Mouse (Mus musculus) hindbrain, embryonic 13.5 days (tissue): ENCODE results near the gene Fam49a. TPM values are rescaled to one million over a fixed set of nuclear protein-coding genes. Genes with fewer than 3 reads are reported as not detected.

Source experiments
- ATAC-seq: fragments of 200-750 bp; cut with Nextera tagmentation; 2 replicates; pipeline ENCODE4 v1.8.0; 2017; ENCODE audit warnings: moderate TSS enrichment; ENCODE audit not compliant: low FRiP score
- H3K27ac ChIP-seq: fragments of 300-500 bp; sonication (generic); 2 replicates; pipeline ENCODE4 v1.5.1; 2015; ENCODE audit warnings: inconsistent platforms, mild to moderate bottlenecking, moderate library complexity
- H3K27me3 ChIP-seq: fragments of 300-500 bp; sonication (generic); 2 replicates; pipeline ENCODE4 v1.6.1; 2015; ENCODE audit warnings: mild to moderate bottlenecking, inconsistent platforms
- H3K36me3 ChIP-seq: fragments of 300-500 bp; sonication (generic); 2 replicates; pipeline ENCODE4 v1.6.1; 2015; ENCODE audit warnings: mild to moderate bottlenecking, inconsistent platforms
- H3K4me1 ChIP-seq: fragments of 300-500 bp; sonication (generic); replicated peaks from 2 replicates; pipeline ENCODE4 v1.6.1; 2015; ENCODE audit warnings: inconsistent platforms
- H3K4me2 ChIP-seq: fragments of 300-500 bp; sonication (generic); 2 replicates; pipeline ENCODE4 v1.6.1; 2015; ENCODE audit warnings: inconsistent platforms, mild to moderate bottlenecking, moderate library complexity
- H3K4me3 ChIP-seq: fragments of 300-500 bp; sonication (generic); 2 replicates; pipeline ENCODE4 v1.5.1; 2015; ENCODE audit warnings: mild to moderate bottlenecking, inconsistent platforms
- H3K9ac ChIP-seq: fragments of 300-500 bp; sonication (generic); 2 replicates; pipeline ENCODE4 v1.6.1; 2015; ENCODE audit warnings: mild to moderate bottlenecking, inconsistent platforms
- H3K9me3 ChIP-seq: fragments of 300-500 bp; sonication (generic); 2 replicates; pipeline ENCODE4 v1.6.1; 2016; ENCODE audit warnings: inconsistent platforms
- WGBS: fragments of 180-500 bp; shearing (Covaris S2); methylation state at CpG from one replicate; pipeline ENCODE4 v1.1.7; 2015; 5-methylcytosine and 5-hydroxymethylcytosine counted together
- polyA plus RNA-seq: library from polyadenylated mRNA; unstranded; fragments of >200 nt; fragmentation: Nextera tagmentation; extraction: Ambion mirVana; gene quantifications from 2 replicates; pipeline ENCODE4 v1.2.1, GENCODE M21; 2015

Fam49a gene
- polyA plus RNA-seq, 1 experiment from 2014 or later = 30.9 TPM

DNA sequence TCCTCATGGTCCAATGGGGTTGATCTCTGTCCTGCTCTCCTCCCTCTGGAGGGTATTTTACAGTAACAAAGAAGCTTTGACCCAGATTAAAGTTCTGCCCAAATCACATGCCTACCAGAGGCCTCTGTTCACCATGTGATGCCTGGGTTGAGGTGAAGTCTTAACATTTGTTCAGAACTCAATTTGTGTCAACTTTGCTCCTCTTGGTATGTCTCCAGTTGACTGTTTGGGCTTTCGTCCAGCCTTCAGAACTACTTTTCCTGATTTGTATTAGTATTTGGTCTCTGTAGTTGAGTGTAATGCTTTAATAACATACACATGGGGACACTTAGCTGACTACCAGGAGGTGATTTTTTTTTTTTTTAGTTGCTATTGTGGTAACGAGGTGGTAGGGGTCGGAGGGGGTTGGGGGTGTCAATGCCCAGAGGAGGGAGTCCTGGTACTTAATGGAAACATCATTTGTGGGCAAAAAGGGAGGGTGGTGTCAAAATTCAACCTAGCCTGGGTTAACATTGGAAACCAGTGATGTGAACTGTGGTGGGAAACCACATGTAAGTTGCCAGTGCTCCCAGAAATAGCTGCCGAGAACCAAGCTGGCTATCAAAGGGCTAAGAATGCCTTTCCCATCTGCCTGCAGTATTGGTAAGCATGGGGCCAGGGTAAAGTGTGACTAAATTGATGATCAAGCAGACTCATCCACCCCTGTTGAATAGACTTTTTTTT, 16.0 kb downstream of the Fam49a start:
- no peaks in the 10 kb centered on the region for H3K36me3 ChIP-seq
- no peak for ATAC-seq
- no peaks in the 10 kb centered on the region for H3K9me3 ChIP-seq
- no peak overlapping the region for H3K4me3 ChIP-seq
- H3K27me3 ChIP-seq = no peaks in the 10 kb centered on the region
- no peak overlapping the region for H3K9ac ChIP-seq
- H3K27ac ChIP-seq = no peak overlapping the region
- peaks cover 5% of the 10 kb centered on the region for H3K4me1 ChIP-seq
- no peak overlapping the region for H3K4me2 ChIP-seq
- 71% methylated on average over 4 of the region's 4 CpGs for WGBS

GRCm38 (mm10) chr12:12278464-12278872, 16.5 kb downstream of the Fam49a start:
- H3K9me3 ChIP-seq = no peaks in the 10 kb centered on the region
- peaks cover 5% of the 10 kb centered on the region for H3K4me1 ChIP-seq
- H3K9ac ChIP-seq = no peak overlapping the region
- no peaks in the 10 kb centered on the region for H3K36me3 ChIP-seq
- no peak overlapping the region for H3K27ac ChIP-seq
- 58% methylated on average over 7 of the region's 7 CpGs for WGBS
- no peaks in the 10 kb centered on the region for H3K27me3 ChIP-seq
- H3K4me3 ChIP-seq = no peak overlapping the region
- H3K4me2 ChIP-seq = no peak overlapping the region
- no peak for ATAC-seq

DNA sequence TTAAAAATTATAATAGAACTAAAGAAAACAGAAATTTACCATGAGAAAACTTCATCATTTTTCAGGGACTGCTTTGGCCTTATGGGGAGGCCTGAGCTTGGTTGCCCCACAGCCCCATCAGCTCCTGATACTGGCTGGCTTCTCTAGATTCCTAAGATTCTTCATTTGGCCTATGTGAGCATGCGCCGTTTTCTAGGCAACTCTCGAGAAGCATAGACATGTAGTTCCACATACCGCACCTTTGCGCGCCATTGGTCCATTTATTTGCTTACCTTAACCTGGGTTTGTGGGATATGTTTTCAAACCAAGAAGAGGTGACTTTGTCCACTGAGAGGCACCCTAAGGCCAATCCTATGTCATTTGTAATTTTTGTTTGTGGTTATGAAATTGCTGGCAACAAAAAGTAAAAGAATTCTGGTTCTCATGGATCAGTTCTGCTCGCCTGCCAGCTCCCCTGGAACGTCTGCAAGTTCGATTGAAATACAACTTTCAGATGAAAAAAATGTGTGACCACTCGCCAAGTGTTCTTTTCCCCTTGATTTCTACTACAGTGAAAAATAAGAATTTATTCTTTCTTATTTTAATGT, 21.9 kb downstream of the Fam49a start:
- Histone ChIP-seq H3K4me3 (no peak overlapping the region), H3K9ac (no peak overlapping the region), H3K27ac (no peak overlapping the region), H3K4me1 (peaks cover 23% of the 10 kb centered on the region), H3K4me2 (no peak overlapping the region), H3K36me3 (no peaks in the 10 kb centered on the region), H3K27me3 (no peaks in the 10 kb centered on the region), H3K9me3 (no peaks in the 10 kb centered on the region)
- no peak for ATAC-seq
- WGBS = 94% methylated on average over 10 of the region's 10 CpGs

GRCm38 (mm10) chr12:12284521-12284920, 22.6 kb downstream of the Fam49a start:
- no peak overlapping the region for H3K4me2 ChIP-seq
- no peaks in the 10 kb centered on the region for H3K36me3 ChIP-seq
- H3K9me3 ChIP-seq = no peaks in the 10 kb centered on the region
- H3K27ac ChIP-seq = no peak overlapping the region
- H3K4me1 ChIP-seq = peaks cover 23% of the 10 kb centered on the region
- no peaks in the 10 kb centered on the region for H3K27me3 ChIP-seq
- ATAC-seq = no peak
- no peak overlapping the region for H3K9ac ChIP-seq
- WGBS = 89% methylated on average over 6 of the region's 6 CpGs
- H3K4me3 ChIP-seq = no peak overlapping the region

GRCm38 (mm10) chr12:12287131-12287786, 25.3 kb downstream of the Fam49a start:
- Histone ChIP-seq H3K4me1 (peaks cover 31% of the 10 kb centered on the region), H3K4me2 (peak overlapping the region; percentile 28), H3K36me3 (no peaks in the 10 kb centered on the region), H3K27me3 (no peaks in the 10 kb centered on the region), H3K27ac (peak overlapping the region; percentile 89), H3K9me3 (no peaks in the 10 kb centered on the region), H3K9ac (peak overlapping the region; percentile 54; the same call in 1 of the 2 replicates), H3K4me3 (no peak overlapping the region)
- 29% methylated on average over 9 of the region's 9 CpGs for WGBS
- ATAC-seq = peak; percentile 79

DNA sequence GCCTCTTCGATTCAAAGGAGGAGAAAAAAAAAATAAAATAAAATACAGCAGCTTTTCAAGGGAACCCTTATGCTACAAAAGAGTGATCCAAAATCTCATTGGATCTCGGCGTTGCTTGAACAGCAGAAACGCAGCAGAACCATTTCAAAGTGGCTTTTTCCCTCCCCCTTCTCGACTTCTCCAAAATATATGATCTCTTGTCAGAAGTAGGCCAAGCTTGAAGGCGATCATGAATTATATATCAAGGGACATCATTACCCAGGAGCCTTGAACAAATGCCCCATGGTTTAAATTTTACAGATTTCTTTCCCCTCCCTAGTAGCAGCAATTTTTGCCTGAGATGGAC, 25.8 kb downstream of the Fam49a start:
- peak overlapping the region; percentile 54; the same call in 1 of the 2 replicates for H3K9ac ChIP-seq
- peak overlapping the region; percentile 28 for H3K4me2 ChIP-seq
- H3K27me3 ChIP-seq = no peaks in the 10 kb centered on the region
- H3K9me3 ChIP-seq = no peaks in the 10 kb centered on the region
- no peak overlapping the region for H3K4me3 ChIP-seq
- H3K27ac ChIP-seq = peak overlapping the region; percentile 89
- 53% methylated on average over 6 of the region's 6 CpGs for WGBS
- H3K36me3 ChIP-seq = no peaks in the 10 kb centered on the region
- H3K4me1 ChIP-seq = peaks cover 35% of the 10 kb centered on the region
- no peak for ATAC-seq

DNA sequence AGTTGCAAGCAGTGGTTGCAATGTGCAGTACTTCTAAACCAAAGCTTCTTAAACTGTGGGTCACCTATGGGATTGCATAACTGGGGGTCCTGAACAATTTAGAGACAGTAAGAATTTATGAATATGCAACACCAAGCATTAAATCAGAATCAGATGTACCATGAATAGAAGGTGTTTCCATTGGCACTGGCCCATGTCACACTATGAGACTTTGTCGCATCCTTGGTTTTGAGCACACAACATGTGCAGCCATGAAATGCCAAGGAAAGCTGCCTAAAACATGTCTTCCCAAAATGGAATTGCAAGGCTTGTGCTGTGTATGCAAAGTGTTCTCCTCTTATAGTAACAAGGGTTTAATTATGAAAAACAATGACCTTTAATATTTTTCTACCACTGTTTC, 26.6 kb downstream of the Fam49a start:
- H3K27me3 ChIP-seq = no peaks in the 10 kb centered on the region
- no peak overlapping the region for H3K4me3 ChIP-seq
- peaks cover 40% of the 10 kb centered on the region for H3K4me1 ChIP-seq
- H3K27ac ChIP-seq = peak overlapping the region; percentile 89
- no peaks in the 10 kb centered on the region for H3K36me3 ChIP-seq
- no peak overlapping the region for H3K4me2 ChIP-seq
- 80% methylated on average over 1 of the region's 1 CpGs for WGBS
- no peaks in the 10 kb centered on the region for H3K9me3 ChIP-seq
- no peak overlapping the region for H3K9ac ChIP-seq
- no peak for ATAC-seq

GRCm38 (mm10) chr12:12289636-12290035, 27.7 kb downstream of the Fam49a start:
- H3K27me3 ChIP-seq = no peaks in the 10 kb centered on the region
- H3K27ac ChIP-seq = no peak overlapping the region
- H3K4me2 ChIP-seq = no peak overlapping the region
- H3K4me1 ChIP-seq = peaks cover 40% of the 10 kb centered on the region
- H3K36me3 ChIP-seq = no peaks in the 10 kb centered on the region
- ATAC-seq = no peak
- H3K9ac ChIP-seq = no peak overlapping the region
- no peaks in the 10 kb centered on the region for H3K9me3 ChIP-seq
- 84% methylated on average over 3 of the region's 3 CpGs for WGBS
- no peak overlapping the region for H3K4me3 ChIP-seq

DNA sequence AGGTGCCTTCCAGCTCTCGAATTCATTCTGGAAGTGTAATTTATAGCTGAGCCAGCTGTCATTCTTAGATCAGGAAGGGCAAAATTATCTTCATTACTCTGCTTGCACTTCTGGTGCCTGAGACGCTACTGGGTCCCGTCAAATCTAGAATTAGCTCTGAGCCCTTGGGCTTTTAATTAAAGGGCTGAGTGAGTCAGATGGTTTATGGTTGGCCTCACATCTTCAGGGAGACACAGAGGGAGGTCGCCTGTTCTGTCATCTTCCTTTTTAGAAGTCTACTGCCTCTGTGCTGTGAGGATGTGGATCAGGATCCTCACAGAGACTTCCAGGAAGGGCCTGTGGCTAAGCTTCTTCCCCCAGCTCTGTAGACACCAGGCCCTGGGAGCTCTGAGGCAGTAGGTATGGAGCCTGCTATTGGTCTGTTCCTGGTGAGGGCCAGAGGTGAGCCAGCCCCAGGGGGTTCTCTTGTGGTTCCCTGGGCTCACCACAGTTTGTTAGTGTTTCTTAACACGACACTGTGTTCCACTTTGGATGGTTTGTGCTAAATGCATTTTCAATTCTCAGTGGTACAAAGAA, 30.2 kb downstream of the Fam49a start:
- 28% methylated on average over 5 of the region's 5 CpGs for WGBS

DNA sequence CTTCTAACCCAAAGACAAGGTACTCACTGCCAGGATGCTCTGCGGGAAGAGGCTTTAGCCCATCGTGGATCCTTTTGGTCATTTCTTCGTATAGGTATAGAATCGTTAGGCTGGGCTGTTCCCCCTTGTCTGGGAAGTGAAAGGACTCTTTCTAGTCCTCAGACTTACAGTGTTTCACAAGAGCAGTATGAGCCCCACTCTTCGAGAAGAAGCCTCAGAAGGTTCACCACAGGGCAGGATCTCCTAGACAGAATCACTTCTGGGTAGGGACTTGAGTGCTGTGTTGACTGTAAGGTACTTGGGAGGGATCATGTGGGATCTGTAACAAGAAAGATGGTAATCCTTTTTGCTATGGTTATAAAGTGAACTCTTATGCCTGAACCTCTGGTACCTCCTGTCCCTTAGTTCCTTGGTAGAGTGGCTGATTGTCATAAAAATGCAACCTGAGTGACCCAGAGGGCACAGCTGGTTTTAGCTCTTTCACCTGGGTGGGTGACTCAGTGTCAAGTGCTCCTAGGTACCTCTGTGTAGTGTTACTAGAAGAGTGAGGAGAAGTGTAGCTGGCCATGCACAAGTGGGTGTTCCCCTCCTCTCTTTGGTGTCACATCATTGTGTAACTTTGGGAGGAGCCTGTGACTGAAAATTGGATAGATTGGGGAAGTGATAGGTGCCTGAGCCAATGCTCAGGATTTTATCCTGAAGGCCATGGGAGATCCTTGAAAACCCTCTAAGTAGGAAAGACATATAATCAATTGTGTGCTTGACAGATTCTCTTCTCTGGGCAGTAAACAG, 32.6 kb downstream of the Fam49a start:
- no peaks in the 10 kb centered on the region for H3K36me3 ChIP-seq
- ATAC-seq = no peak
- no peaks in the 10 kb centered on the region for H3K27me3 ChIP-seq
- H3K9me3 ChIP-seq = no peaks in the 10 kb centered on the region
- WGBS = 88% methylated on average over 5 of the region's 5 CpGs
- no peak overlapping the region for H3K9ac ChIP-seq
- no peak overlapping the region for H3K4me2 ChIP-seq
- H3K4me1 ChIP-seq = peaks cover 21% of the 10 kb centered on the region
- no peak overlapping the region for H3K4me3 ChIP-seq
- H3K27ac ChIP-seq = no peak overlapping the region

More for the DNA sequence above, 30.2 kb downstream of the Fam49a start:
- H3K4me3 ChIP-seq = no peak overlapping the region
- no peaks in the 10 kb centered on the region for H3K36me3 ChIP-seq
- H3K27ac ChIP-seq = peak overlapping the region; percentile 56; the same call in 1 of the 2 replicates
- H3K9me3 ChIP-seq = no peaks in the 10 kb centered on the region
- H3K4me1 ChIP-seq = peaks cover 32% of the 10 kb centered on the region
- H3K4me2 ChIP-seq = no peak overlapping the region
- H3K27me3 ChIP-seq = no peaks in the 10 kb centered on the region
- ATAC-seq = no peak
- no peak overlapping the region for H3K9ac ChIP-seq

DNA sequence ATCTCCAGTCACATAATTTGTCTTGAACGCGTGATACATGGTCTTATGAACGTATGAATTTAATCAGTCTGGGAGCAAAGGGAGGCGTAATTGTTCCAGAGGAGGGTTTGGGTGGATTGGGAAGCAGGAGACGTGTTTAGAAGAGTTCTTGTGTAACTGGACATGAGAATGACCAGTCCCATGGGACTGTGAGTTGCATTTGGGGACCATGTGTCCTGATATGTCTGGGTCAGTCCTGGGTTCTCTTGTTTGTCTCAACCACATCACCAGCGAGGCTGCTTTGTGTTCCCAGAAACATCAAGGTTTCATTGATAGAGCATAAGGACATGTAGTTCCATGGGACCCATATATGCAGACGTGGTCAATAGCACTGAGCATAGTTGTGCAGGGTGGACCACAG, 36.5 kb downstream of the Fam49a start:
- Histone ChIP-seq H3K27ac (no peak overlapping the region), H3K4me2 (no peak overlapping the region), H3K27me3 (no peaks in the 10 kb centered on the region), H3K9ac (no peak overlapping the region), H3K9me3 (no peaks in the 10 kb centered on the region), H3K36me3 (no peaks in the 10 kb centered on the region), H3K4me3 (no peak overlapping the region), H3K4me1 (peaks cover 8% of the 10 kb centered on the region; the same call in 1 of the 2 replicates)
- no peak for ATAC-seq
- 96% methylated on average over 7 of the region's 7 CpGs for whole genome bisulfite sequencing

GRCm38 (mm10) chr12:12299303-12299702, 37.4 kb downstream of the Fam49a start:
- Histone ChIP-seq H3K4me1 (peaks cover 8% of the 10 kb centered on the region; the same call in 1 of the 2 replicates), H3K27me3 (no peaks in the 10 kb centered on the region), H3K9ac (no peak overlapping the region), H3K4me2 (no peak overlapping the region), H3K36me3 (no peaks in the 10 kb centered on the region), H3K4me3 (no peak overlapping the region), H3K9me3 (no peaks in the 10 kb centered on the region), H3K27ac (no peak overlapping the region)
- WGBS = 71% methylated on average over 2 of the region's 2 CpGs
- ATAC-seq = 0 out of 2 replicates have a peak, but pooled peaks have one; percentile 46
